Mouse (Mus musculus) heart, embryonic 12.5 days (tissue): Measurements from ENCODE around the gene Cpsf4l. TPM values are rescaled to one million over a fixed set of nuclear protein-coding genes. Genes with fewer than 3 reads are reported as not detected.
"Not testable (repeated sequence)": the region's sequence is repeated elsewhere in the genome, so short reads cannot be mapped to it uniquely, and the experiment has no call there.

ENCODE experiments used
- ATAC-seq: fragments of 200-750 bp; cut with Nextera tagmentation; 2 replicates; pipeline ENCODE4 v1.8.0; 2017; ENCODE audit warnings: moderate TSS enrichment, moderate library complexity; ENCODE audit not compliant: insufficient number of reproducible peaks, low FRiP score
- H3K27ac ChIP-seq: fragments of 300-500 bp; sonication (generic); 2 replicates; pipeline ENCODE4 v1.5.1; 2016; ENCODE audit warnings: mild to moderate bottlenecking, moderate library complexity; ENCODE audit not compliant: poor library complexity, severe bottlenecking
- H3K27me3 ChIP-seq: fragments of 300-500 bp; sonication (generic); replicated peaks from 2 replicates; pipeline ENCODE4 v1.6.1; 2016; ENCODE audit warnings: mild to moderate bottlenecking, moderate library complexity
- H3K36me3 ChIP-seq: fragments of 300-500 bp; sonication (generic); 2 replicates; pipeline ENCODE4 v1.6.1; 2016; ENCODE audit warnings: mild to moderate bottlenecking, moderate library complexity
- H3K4me1 ChIP-seq: fragments of 300-500 bp; sonication (generic); replicated peaks from 2 replicates; pipeline ENCODE4 v1.6.1; 2016; ENCODE audit warnings: mild to moderate bottlenecking
- H3K4me2 ChIP-seq: fragments of 300-500 bp; sonication (generic); 2 replicates; pipeline ENCODE4 v1.6.1; 2016; ENCODE audit warnings: mild to moderate bottlenecking, moderate library complexity
- H3K4me3 ChIP-seq: fragments of 300-500 bp; sonication (generic); 2 replicates; pipeline ENCODE4 v1.5.1; 2016; ENCODE audit warnings: mild to moderate bottlenecking
- H3K9ac ChIP-seq: fragments of 300-500 bp; sonication (generic); 2 replicates; pipeline ENCODE4 v1.6.1; 2016; ENCODE audit warnings: mild to moderate bottlenecking, moderate library complexity
- H3K9me3 ChIP-seq: fragments of 300-500 bp; sonication (generic); replicated peaks from 2 replicates; pipeline ENCODE4 v1.6.1; 2016; ENCODE audit warnings: mild to moderate bottlenecking, moderate library complexity
- WGBS: fragments of 180-500 bp; shearing (Covaris S2); methylation state at CpG from one replicate; pipeline ENCODE4 v1.1.7; 2016; 5-methylcytosine and 5-hydroxymethylcytosine counted together
- polyA plus RNA-seq: library from polyadenylated mRNA; unstranded; fragments of >200 nt; fragmentation: Nextera tagmentation; extraction: Ambion mirVana; gene quantifications from 2 replicates; pipeline ENCODE4 v1.2.1, GENCODE M21; 2016

Cpsf4l gene
- polyA plus RNA-seq, 1 experiment from 2014 or later, result not detected

GRCm38 (mm10) chr11:113666205-113666604, 43.6 kb downstream of the Cpsf4l start:
- Histone ChIP-seq H3K4me2 (no peak overlapping the region), H3K4me1 (peaks cover 27% of the 10 kb centered on the region), H3K4me3 (no peak overlapping the region), H3K9ac (no peak overlapping the region), H3K36me3 (peaks cover 66% of the 10 kb centered on the region), H3K9me3 (no peaks in the 10 kb centered on the region), H3K27me3 (no peaks in the 10 kb centered on the region), H3K27ac (no peak overlapping the region)
- 0 out of 2 replicates have a peak, but pooled peaks have one; percentile 51 for ATAC-seq
- 64% methylated on average over 6 of the region's 6 CpGs for WGBS

- WGBS, result 86% methylated on average over 2 of the region's 2 CpGs
- H3K4me2 ChIP-seq, result no peak overlapping the region
- no peak overlapping the region for H3K9ac ChIP-seq
- H3K9me3 ChIP-seq, result no peaks in the 10 kb centered on the region
- peaks cover 27% of the 10 kb centered on the region for H3K4me1 ChIP-seq
- H3K27me3 ChIP-seq, result no peaks in the 10 kb centered on the region
- H3K27ac ChIP-seq, result no peak overlapping the region
- ATAC-seq, result no peak
- peaks cover 69% of the 10 kb centered on the region for H3K36me3 ChIP-seq
- no peak overlapping the region for H3K4me3 ChIP-seq
Measured at GRCm38 (mm10) chr11:113664279-113664678, 45.5 kb downstream of the Cpsf4l start.

GRCm38 (mm10) chr11:113661835-113662351, 47.9 kb downstream of the Cpsf4l start:
- no peak overlapping the region for H3K9ac ChIP-seq
- ATAC-seq, result no peak
- H3K9me3 ChIP-seq, result no peaks in the 10 kb centered on the region
- 91% methylated on average over 18 of the region's 18 CpGs for WGBS
- H3K4me2 ChIP-seq, result no peak overlapping the region
- peaks cover 79% of the 10 kb centered on the region for H3K36me3 ChIP-seq
- no peaks in the 10 kb centered on the region for H3K27me3 ChIP-seq
- H3K4me1 ChIP-seq, result peaks cover 5% of the 10 kb centered on the region
- no peak overlapping the region for H3K27ac ChIP-seq
- no peak overlapping the region for H3K4me3 ChIP-seq

GRCm38 (mm10) chr11:113660940-113661339, 48.9 kb downstream of the Cpsf4l start:
- Histone ChIP-seq H3K36me3 (peaks cover 89% of the 10 kb centered on the region), H3K4me2 (no peak overlapping the region), H3K9me3 (no peaks in the 10 kb centered on the region), H3K9ac (no peak overlapping the region), H3K27me3 (no peaks in the 10 kb centered on the region), H3K27ac (no peak overlapping the region), H3K4me1 (no peaks in the 10 kb centered on the region), H3K4me3 (no peak overlapping the region)
- 95% methylated on average over 11 of the region's 11 CpGs for WGBS
- ATAC-seq, result no peak

- H3K27ac ChIP-seq, H3K4me3 ChIP-seq, H3K27me3 ChIP-seq, ATAC-seq, H3K4me2 ChIP-seq, H3K4me1 ChIP-seq, H3K9ac ChIP-seq, H3K9me3 ChIP-seq: not testable (repeated sequence)
- H3K36me3 ChIP-seq, result peaks cover 96% of the 10 kb centered on the region
- WGBS, result 95% methylated on average over 3 of the region's 3 CpGs
Measured at GRCm38 (mm10) chr11:113660213-113660612, 49.6 kb downstream of the Cpsf4l start.

GRCm38 (mm10) chr11:113658763-113659162, 51.1 kb downstream of the Cpsf4l start:
- H3K9me3 ChIP-seq, result no peaks in the 10 kb centered on the region
- H3K4me1 ChIP-seq, result no peaks in the 10 kb centered on the region
- no peaks in the 10 kb centered on the region for H3K27me3 ChIP-seq
- H3K4me3 ChIP-seq, result no peak overlapping the region
- H3K4me2 ChIP-seq, result no peak overlapping the region
- no peak overlapping the region for H3K27ac ChIP-seq
- peaks cover 98% of the 10 kb centered on the region for H3K36me3 ChIP-seq
- no peak for ATAC-seq
- H3K9ac ChIP-seq, result no peak overlapping the region
- WGBS, result 80% methylated on average over 4 of the region's 4 CpGs

GRCm38 (mm10) chr11:113658319-113658718, 51.5 kb downstream of the Cpsf4l start:
- H3K4me2 ChIP-seq, result no peak overlapping the region
- no peak overlapping the region for H3K9ac ChIP-seq
- no peaks in the 10 kb centered on the region for H3K9me3 ChIP-seq
- no peaks in the 10 kb centered on the region for H3K4me1 ChIP-seq
- no peak overlapping the region for H3K27ac ChIP-seq
- peaks cover 98% of the 10 kb centered on the region for H3K36me3 ChIP-seq
- WGBS, result 90% methylated on average over 8 of the region's 8 CpGs
- no peaks in the 10 kb centered on the region for H3K27me3 ChIP-seq
- H3K4me3 ChIP-seq, result no peak overlapping the region
- no peak for ATAC-seq

GRCm38 (mm10) chr11:113657221-113657620, 52.6 kb downstream of the Cpsf4l start:
- 75% methylated on average over 4 of the region's 4 CpGs for WGBS
- Histone ChIP-seq H3K9ac (no peak overlapping the region), H3K9me3 (no peaks in the 10 kb centered on the region), H3K4me2 (no peak overlapping the region), H3K36me3 (peaks cover 99% of the 10 kb centered on the region), H3K4me1 (no peaks in the 10 kb centered on the region), H3K4me3 (no peak overlapping the region), H3K27ac (no peak overlapping the region), H3K27me3 (no peaks in the 10 kb centered on the region)
- ATAC-seq, result no peak

GRCm38 (mm10) chr11:113656511-113656932, 53.3 kb downstream of the Cpsf4l start:
- Histone ChIP-seq H3K9ac (no peak overlapping the region), H3K27me3 (no peaks in the 10 kb centered on the region), H3K9me3 (no peaks in the 10 kb centered on the region), H3K36me3 (peaks cover 98% of the 10 kb centered on the region), H3K4me2 (no peak overlapping the region), H3K4me1 (no peaks in the 10 kb centered on the region), H3K27ac (no peak overlapping the region), H3K4me3 (no peak overlapping the region)
- WGBS, result 90% methylated on average over 8 of the region's 8 CpGs
- ATAC-seq, result no peak

- Histone ChIP-seq H3K4me3 (no peak overlapping the region), H3K4me1 (no peaks in the 10 kb centered on the region; the same call in 1 of the 2 replicates), H3K27me3 (no peaks in the 10 kb centered on the region), H3K36me3 (peaks cover 81% of the 10 kb centered on the region), H3K4me2 (no peak overlapping the region), H3K27ac (no peak overlapping the region), H3K9ac (no peak overlapping the region), H3K9me3 (no peaks in the 10 kb centered on the region)
- ATAC-seq, result no peak
- 80% methylated on average over 18 of the region's 18 CpGs for WGBS
Measured at GRCm38 (mm10) chr11:113654561-113655270, 55.1 kb downstream of the Cpsf4l start.

- no peak overlapping the region for H3K27ac ChIP-seq
- no peaks in the 10 kb centered on the region for H3K27me3 ChIP-seq
- H3K4me1 ChIP-seq, result no peaks in the 10 kb centered on the region; the same call in 1 of the 2 replicates
- peaks cover 74% of the 10 kb centered on the region for H3K36me3 ChIP-seq
- H3K4me2 ChIP-seq, result no peak overlapping the region
- ATAC-seq, result no peak
- H3K9me3 ChIP-seq, result no peaks in the 10 kb centered on the region
- H3K9ac ChIP-seq, result no peak overlapping the region
- 94% methylated on average over 15 of the region's 15 CpGs for WGBS
- H3K4me3 ChIP-seq, result no peak overlapping the region
Measured at GRCm38 (mm10) chr11:113654105-113654504, 55.7 kb downstream of the Cpsf4l start.
